Mouse (Mus musculus) bone marrow, adult 2 months (tissue): Measurements from ENCODE around the gene Abca7. TPM values are rescaled to one million over a fixed set of nuclear protein-coding genes. Genes with fewer than 3 reads are reported as not detected.

Experiments
- H3K27ac ChIP-seq: fragments of 200-500 bp; 2 replicates; pipeline ENCODE4 v1.5.1; 2012; ENCODE audit warnings: low read depth, mild to moderate bottlenecking, control low read depth, inconsistent platforms, low read length; ENCODE audit not compliant: control insufficient read depth, poor library complexity, insufficient read depth
- H3K4me1 ChIP-seq: fragments of 200-500 bp; 2 replicates; pipeline ENCODE4 v1.6.1; 2011; ENCODE audit warnings: low read length; ENCODE audit not compliant: control insufficient read depth, insufficient read depth
- H3K4me3 ChIP-seq: fragments of 200-500 bp; replicated peaks from 2 replicates; pipeline ENCODE3; 2011; ENCODE audit warnings: mild to moderate bottlenecking, low read depth, low read length, control low read depth; ENCODE audit not compliant: control insufficient read depth
- CTCF ChIP-seq: fragments of 200-500 bp; IDR thresholded peaks from 2 replicates; pipeline ENCODE4 v1.5.1; 2011; ENCODE audit warnings: low read length, control low read depth; ENCODE audit not compliant: control insufficient read depth, insufficient read depth
- POLR2A ChIP-seq: fragments of 200-500 bp; IDR thresholded peaks from 2 replicates; pipeline ENCODE4 v1.6.1; 2011; ENCODE audit warnings: low read depth, mild to moderate bottlenecking, control low read depth, low read length, borderline replicate concordance; ENCODE audit not compliant: control insufficient read depth
- WGBS: fragments of 180-500 bp; shearing (Covaris S2); methylation state at CpG from one replicate; pipeline ENCODE4 v1.1.7; 2018; 5-methylcytosine and 5-hydroxymethylcytosine counted together
- polyA plus RNA-seq: library from polyadenylated mRNA; stranded (reverse); fragments of >200 nt; gene quantifications from 2 replicates; pipeline ENCODE4 v1.2.4, GENCODE M21; 2011; ENCODE audit warnings: low replicate concordance; ENCODE audit not compliant: missing spikeins, insufficient read depth, insufficient read length

The Abca7 gene
- polyA plus RNA-seq, 1 experiment, result 96.9 TPM

GRCm38 (mm10) chr10:79986963-79987362, 9.3 kb upstream of the Abca7 start:
- WGBS, result under 1% methylated on average over 11 of the region's 11 CpGs
- H3K4me1 ChIP-seq, result peaks cover 10% of the 10 kb centered on the region; the same call in 1 of the 2 replicates
- peak overlapping the region; percentile 92 for H3K27ac ChIP-seq
- peak; percentile 86 for TF ChIP-seq CTCF
- no peak for TF ChIP-seq POLR2A
- peak overlapping the region; percentile 14 for H3K4me3 ChIP-seq

GRCm38 (mm10) chr10:79987771-79988505, 8.4 kb upstream of the Abca7 start:
- H3K27ac ChIP-seq, result peak overlapping the region; percentile 92
- TF ChIP-seq POLR2A, result no peak
- no peak for TF ChIP-seq CTCF
- H3K4me1 ChIP-seq, result peaks cover 10% of the 10 kb centered on the region; the same call in 1 of the 2 replicates
- peak overlapping the region; percentile 95 for H3K4me3 ChIP-seq
- 18% methylated on average over 27 of the region's 27 CpGs for whole genome bisulfite sequencing

DNA sequence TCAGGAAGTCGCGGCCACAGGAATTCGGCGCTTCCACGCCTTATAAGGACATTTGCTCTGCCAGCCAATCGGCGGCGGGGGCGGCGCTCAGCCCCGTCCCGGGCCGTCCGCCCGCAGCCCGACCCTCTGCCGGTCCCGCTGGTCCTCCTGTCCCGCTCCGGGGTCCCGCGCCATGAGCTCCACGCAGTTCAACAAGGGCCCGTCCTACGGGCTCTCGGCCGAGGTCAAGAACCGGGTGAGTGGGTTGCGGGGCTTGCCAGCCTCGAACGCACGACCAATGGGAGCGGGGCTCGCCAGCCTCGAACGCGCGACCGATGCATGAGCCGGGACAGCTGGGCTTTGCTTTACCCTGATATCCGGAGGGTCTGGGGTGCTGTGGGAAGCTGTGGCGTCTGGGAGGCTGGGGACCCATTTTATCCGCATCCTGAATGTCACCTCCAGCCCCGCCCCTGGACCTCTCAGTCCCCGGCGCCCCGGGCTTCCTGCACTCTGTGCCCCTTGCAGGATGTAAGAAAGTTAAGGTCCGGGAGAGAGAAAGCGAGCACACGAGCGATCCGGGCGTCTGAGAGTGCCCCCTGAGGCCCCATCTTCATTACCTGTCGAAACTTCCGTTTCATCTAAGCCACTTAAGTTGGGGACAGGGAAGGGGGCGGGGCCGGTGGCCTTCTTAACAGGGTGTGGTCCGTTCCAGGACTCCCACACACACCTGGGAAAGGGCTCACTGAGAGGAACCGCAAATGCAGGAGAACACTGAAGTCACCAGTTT, 7.6 kb upstream of the Abca7 start, which contains the start of gene Cnn2:
Gene Cnn2 (plus strand): TSS at position 79 of the 766 bp plus-strand sequence.
- peak within 1 kb of the TSS; percentile 95 for H3K4me3 ChIP-seq
- under 1% methylated on average over 59 of the region's 59 CpGs for WGBS
- peaks cover 8% of the 10 kb centered on the region; the same call in 1 of the 2 replicates for H3K4me1 ChIP-seq
- TF ChIP-seq POLR2A, result peak; percentile 63; the same call in 1 of the 2 replicates
- TF ChIP-seq CTCF, result no peak
- H3K27ac ChIP-seq, result peak within 1 kb of the TSS; percentile 92

GRCm38 (mm10) chr10:79989272-79989786, 7.0 kb upstream of the Abca7 start:
- WGBS, result 41% methylated on average over 8 of the region's 8 CpGs
- TF ChIP-seq CTCF, result 0 out of 2 replicates have a peak, but pooled peaks have one; percentile 0
- no peak for TF ChIP-seq POLR2A
- peak overlapping the region; percentile 95 for H3K4me3 ChIP-seq
- peak overlapping the region; percentile 92 for H3K27ac ChIP-seq
- H3K4me1 ChIP-seq, result peaks cover 8% of the 10 kb centered on the region; the same call in 1 of the 2 replicates

GRCm38 (mm10) chr10:79989870-79990269, 6.4 kb upstream of the Abca7 start:
- peaks cover 10% of the 10 kb centered on the region; the same call in 1 of the 2 replicates for H3K4me1 ChIP-seq
- H3K4me3 ChIP-seq, result peak overlapping the region; percentile 95
- no peak overlapping the region for H3K27ac ChIP-seq
- TF ChIP-seq CTCF, result no peak
- TF ChIP-seq POLR2A, result no peak
- 75% methylated on average over 15 of the region's 15 CpGs for WGBS

- 85% methylated on average over 12 of the region's 12 CpGs for WGBS
- TF ChIP-seq POLR2A (0 out of 2 replicates have a peak, but pooled peaks have one; percentile 12), CTCF (no peak)
- Histone ChIP-seq H3K4me1 (peaks cover 8% of the 10 kb centered on the region; the same call in 1 of the 2 replicates), H3K4me3 (peak overlapping the region; percentile 4), H3K27ac (no peak overlapping the region)
Measured at GRCm38 (mm10) chr10:79991099-79991498, 5.2 kb upstream of the Abca7 start.

GRCm38 (mm10) chr10:79991548-79991947, 4.7 kb upstream of the Abca7 start:
- H3K4me3 ChIP-seq, result no peak overlapping the region
- peaks cover 7% of the 10 kb centered on the region; the same call in 1 of the 2 replicates for H3K4me1 ChIP-seq
- TF ChIP-seq POLR2A, result no peak
- TF ChIP-seq CTCF, result peak; percentile 27; the same call in 1 of the 2 replicates
- H3K27ac ChIP-seq, result no peak overlapping the region
- WGBS, result 95% methylated on average over 6 of the region's 6 CpGs
